Mouse (Mus musculus) lung, embryonic 14.5 days (tissue): ENCODE measurements at regions not wholly inside any gene's neighbourhood (a gene's known extent, or its start where the extent isn't known, plus 50 kb on each side); places are given as distances from the start of the nearest gene placed in this dataset.

ENCODE experiments used
- ATAC-seq: fragments of 200-750 bp; cut with Nextera tagmentation; 2 replicates; pipeline ENCODE4 v1.8.0; 2017; ENCODE audit warnings: mild to moderate bottlenecking, moderate TSS enrichment, moderate library complexity; ENCODE audit not compliant: insufficient read depth
- DNase-seq: peaks from one replicate; pipeline ENCODE4 v3.0.0-alpha.2; 2015
- H3K27ac ChIP-seq: fragments of 300-500 bp; sonication (generic); 2 replicates; pipeline ENCODE4 v1.5.1; 2014; ENCODE audit warnings: low read depth, mild to moderate bottlenecking, moderate library complexity
- H3K27me3 ChIP-seq: fragments of 300-500 bp; sonication (generic); 2 replicates; pipeline ENCODE4 v1.6.1; 2014; ENCODE audit warnings: low read length, control low read depth; ENCODE audit not compliant: insufficient read depth
- H3K36me3 ChIP-seq: fragments of 300-500 bp; sonication (generic); 2 replicates; pipeline ENCODE4 v1.6.1; 2014; ENCODE audit warnings: control low read depth; ENCODE audit not compliant: insufficient read depth
- H3K4me1 ChIP-seq: fragments of 300-500 bp; sonication (generic); 2 replicates; pipeline ENCODE4 v1.6.1; 2014; ENCODE audit warnings: antibody characterized with exemption, control low read depth; ENCODE audit not compliant: insufficient read depth
- H3K4me2 ChIP-seq: fragments of 300-500 bp; sonication (generic); 2 replicates; pipeline ENCODE4 v1.6.1; 2014; ENCODE audit warnings: mild to moderate bottlenecking
- H3K4me3 ChIP-seq: fragments of 300-500 bp; sonication (generic); 2 replicates; pipeline ENCODE4 v1.5.1; 2014; ENCODE audit warnings: low read depth, low read length
- H3K9ac ChIP-seq: fragments of 300-500 bp; sonication (generic); 2 replicates; pipeline ENCODE4 v1.6.1; 2014
- H3K9me3 ChIP-seq: fragments of 300-500 bp; sonication (generic); 2 replicates; pipeline ENCODE4 v1.6.1; 2016; ENCODE audit warnings: low read depth, low read length, control low read depth
- CTCF ChIP-seq: IDR thresholded peaks from 2 replicates; pipeline ENCODE4 v1.5.1; 2016; ENCODE audit warnings: antibody characterized with exemption, low read depth
- WGBS: fragments of 180-500 bp; shearing (Covaris S2); extraction: QIAGEN DNeasy Blood & Tissue Kit; methylation state at CpG from one replicate; pipeline ENCODE4 v1.1.7; 2014; 5-methylcytosine and 5-hydroxymethylcytosine counted together

- Histone ChIP-seq H3K4me2 (no peak overlapping the region), H3K36me3 (no peaks in the 10 kb centered on the region), H3K9me3 (no peaks in the 10 kb centered on the region), H3K9ac (no peak overlapping the region), H3K27ac (no peak overlapping the region), H3K4me1 (no peaks in the 10 kb centered on the region), H3K27me3 (no peaks in the 10 kb centered on the region), H3K4me3 (no peak overlapping the region)
- ATAC-seq (no peak), DNase-seq (no peak)
- TF ChIP-seq CTCF, result no peak
Observed at GRCm38 (mm10) chr8:17596559-17596958, 1381.5 kb downstream of the Defb40 start.

DNA sequence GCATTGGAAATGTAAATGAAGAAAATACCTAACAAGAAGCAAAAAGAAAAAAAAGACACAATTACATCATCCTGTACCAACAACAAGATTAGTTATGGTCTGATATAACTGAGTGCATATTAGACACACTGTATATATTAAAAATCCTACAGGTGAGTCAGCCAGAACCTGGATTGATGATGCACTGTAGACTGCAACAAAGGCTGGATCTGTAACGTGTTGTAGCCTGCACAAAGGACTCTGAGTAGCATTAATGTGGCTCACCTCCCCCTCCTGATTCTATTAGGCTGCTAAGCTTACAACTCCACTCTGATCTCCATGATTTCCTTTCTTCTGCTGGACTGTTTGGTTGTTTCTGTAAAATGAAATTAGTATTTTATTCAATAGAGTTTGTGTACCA, 1383.4 kb downstream of the Defb40 start:
- H3K4me1 ChIP-seq, result no peaks in the 10 kb centered on the region
- TF ChIP-seq CTCF, result no peak
- no peak overlapping the region for H3K27ac ChIP-seq
- no peak overlapping the region for H3K9ac ChIP-seq
- H3K4me3 ChIP-seq, result no peak overlapping the region
- DNase-seq (no peak), ATAC-seq (no peak)
- WGBS, result 58% methylated on average over 1 of the region's 1 CpGs
- no peaks in the 10 kb centered on the region for H3K36me3 ChIP-seq
- H3K27me3 ChIP-seq, result no peaks in the 10 kb centered on the region
- no peaks in the 10 kb centered on the region for H3K9me3 ChIP-seq
- no peak overlapping the region for H3K4me2 ChIP-seq

- ATAC-seq (no peak), DNase-seq (peak; percentile 3)
- H3K36me3 ChIP-seq, result no peaks in the 10 kb centered on the region
- H3K9me3 ChIP-seq, result no peaks in the 10 kb centered on the region
- no peak for TF ChIP-seq CTCF
- no peaks in the 10 kb centered on the region for H3K4me1 ChIP-seq
- WGBS, result 51% methylated on average over 3 of the region's 3 CpGs
- H3K27ac ChIP-seq, result no peak overlapping the region
- no peak overlapping the region for H3K9ac ChIP-seq
- H3K4me2 ChIP-seq, result no peak overlapping the region
- H3K27me3 ChIP-seq, result no peaks in the 10 kb centered on the region
- H3K4me3 ChIP-seq, result no peak overlapping the region
Observed at GRCm38 (mm10) chr8:17590135-17590534, 1387.9 kb downstream of the Defb40 start.

- no peaks in the 10 kb centered on the region for H3K36me3 ChIP-seq
- DNase-seq (no peak), ATAC-seq (no peak)
- H3K27me3 ChIP-seq, result no peaks in the 10 kb centered on the region
- no peaks in the 10 kb centered on the region for H3K9me3 ChIP-seq
- no peak overlapping the region for H3K4me2 ChIP-seq
- H3K27ac ChIP-seq, result no peak overlapping the region
- H3K9ac ChIP-seq, result no peak overlapping the region
- TF ChIP-seq CTCF, result no peak
- H3K4me3 ChIP-seq, result no peak overlapping the region
- H3K4me1 ChIP-seq, result no peaks in the 10 kb centered on the region
Observed at GRCm38 (mm10) chr8:17588189-17588588, 1389.9 kb downstream of the Defb40 start.

- no peak overlapping the region for H3K4me3 ChIP-seq
- H3K27me3 ChIP-seq, result no peaks in the 10 kb centered on the region
- no peak overlapping the region for H3K9ac ChIP-seq
- no peak for DNase-seq
- no peaks in the 10 kb centered on the region for H3K36me3 ChIP-seq
- H3K9me3 ChIP-seq, result no peaks in the 10 kb centered on the region
- no peak overlapping the region for H3K27ac ChIP-seq
- no peaks in the 10 kb centered on the region for H3K4me1 ChIP-seq
- no peak for ATAC-seq
- no peak for TF ChIP-seq CTCF
- 63% methylated on average over 5 of the region's 5 CpGs for WGBS
- H3K4me2 ChIP-seq, result no peak overlapping the region
Observed at GRCm38 (mm10) chr8:17587261-17587861, 1390.7 kb downstream of the Defb40 start.
